Mouse (Mus musculus) lung, postnatal 4 days (tissue): ENCODE measurements at regions not wholly inside any gene's neighbourhood (a gene's known extent, or its start where the extent isn't known, plus 50 kb on each side); places are given as distances from the start of the nearest gene placed in this dataset.
A peak's percentile ranks its signal among the peaks of the same experiment; 100 is the strongest.
"Not testable (repeated sequence)": the region's sequence is repeated elsewhere in the genome, so short reads cannot be mapped to it uniquely, and the experiment has no call there.

ENCODE experiments used
- DNase-seq, 2 experiments: peaks; one replicate each; pipeline ENCODE4 v3.0.0; 2021

DNA sequence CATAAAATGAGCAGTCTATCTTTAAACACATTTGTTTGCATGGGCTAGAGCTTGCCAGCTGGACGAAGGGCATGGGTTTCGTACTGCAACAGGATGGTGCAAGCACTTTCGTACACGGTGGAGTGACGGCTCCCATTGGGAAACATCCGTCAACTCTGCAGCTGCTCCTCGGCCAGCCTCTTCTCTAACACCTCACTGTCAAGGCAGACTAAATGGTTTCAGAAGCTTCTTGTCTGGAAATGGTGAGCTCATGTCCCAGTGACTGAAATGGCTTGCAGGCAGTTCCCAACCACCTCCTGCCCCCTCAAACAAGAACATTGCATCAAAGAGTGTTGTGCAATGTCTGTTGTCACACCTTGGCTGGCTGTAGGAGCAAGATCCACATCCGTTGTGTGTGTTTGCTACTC is 163.4 kb downstream of the Trib2 start:
- peak; percentile 69 to 89 for DNase-seq

GRCm38 (mm10) chr12:15651293-15651692 is 165.4 kb downstream of the Trib2 start:
- DNase-seq, result no peak

GRCm38 (mm10) chr12:15649906-15650305 is 166.8 kb downstream of the Trib2 start:
- DNase-seq, result no peak

DNA sequence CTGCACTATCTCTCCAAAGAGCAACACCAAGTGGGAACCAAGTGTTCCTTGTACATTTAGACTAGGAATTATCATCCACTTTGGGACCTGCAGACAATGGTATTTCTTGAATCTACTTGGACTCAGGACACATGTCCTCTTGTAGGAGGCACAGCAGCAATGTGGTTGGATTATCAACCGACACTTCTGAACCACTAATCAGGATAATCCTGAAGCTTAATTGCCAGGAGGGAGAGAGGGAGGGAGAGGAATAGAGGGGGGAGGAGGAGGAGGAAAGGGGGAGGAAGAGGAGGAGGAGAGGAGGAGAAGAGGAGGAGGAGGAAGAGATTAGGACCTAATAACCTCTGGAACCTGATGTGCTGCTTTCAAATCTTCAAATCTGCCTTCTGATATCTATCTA is 167.5 kb downstream of the Trib2 start:
- no peak for DNase-seq

- no peak for DNase-seq
These were observed 172.5 kb downstream of the Trib2 start for GRCm38 (mm10) chr12:15644074-15644672.

DNA sequence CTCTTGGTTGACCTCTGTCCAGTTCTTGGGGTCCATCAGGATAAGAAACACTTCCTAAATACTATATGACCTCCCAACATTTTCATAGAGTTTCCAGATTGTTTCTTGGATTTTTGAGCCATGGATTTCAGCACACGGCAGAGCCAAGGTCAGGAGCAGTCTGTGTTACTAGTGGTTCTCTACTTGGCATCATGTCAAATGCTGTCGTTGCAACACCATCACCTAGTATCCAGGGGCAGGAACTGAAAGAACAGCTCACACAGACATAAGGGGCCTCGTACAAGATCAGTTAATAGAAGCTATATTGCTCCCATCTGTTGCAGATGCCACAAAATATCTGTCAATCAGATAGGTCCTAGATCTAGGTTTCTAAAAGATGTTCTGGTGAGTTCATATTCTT is 173.1 kb downstream of the Trib2 start:
- DNase-seq, result no peak

- no peak for DNase-seq
These were observed 176.4 kb downstream of the Trib2 start for GRCm38 (mm10) chr12:15640320-15640719.

DNA sequence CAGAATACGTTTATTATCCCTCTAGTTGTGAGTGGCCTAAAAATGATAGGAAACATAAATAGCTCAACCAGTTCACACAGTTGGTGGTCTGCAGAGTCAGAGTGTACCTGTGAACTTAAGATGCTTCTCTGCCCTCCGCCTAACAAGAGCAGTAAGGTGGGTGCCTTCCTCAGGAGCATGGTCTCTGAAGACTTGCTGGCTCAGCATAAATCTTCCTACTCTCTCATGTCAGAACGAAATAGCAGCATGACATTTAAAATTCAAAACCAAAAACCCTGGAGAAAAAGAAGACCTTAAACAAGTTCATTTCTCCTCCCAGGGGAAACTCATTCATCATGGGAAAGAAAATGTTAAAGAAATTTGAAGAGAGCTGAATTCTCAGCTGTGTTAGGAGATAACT is 186.8 kb downstream of the Trib2 start:
- no peak for DNase-seq

DNA sequence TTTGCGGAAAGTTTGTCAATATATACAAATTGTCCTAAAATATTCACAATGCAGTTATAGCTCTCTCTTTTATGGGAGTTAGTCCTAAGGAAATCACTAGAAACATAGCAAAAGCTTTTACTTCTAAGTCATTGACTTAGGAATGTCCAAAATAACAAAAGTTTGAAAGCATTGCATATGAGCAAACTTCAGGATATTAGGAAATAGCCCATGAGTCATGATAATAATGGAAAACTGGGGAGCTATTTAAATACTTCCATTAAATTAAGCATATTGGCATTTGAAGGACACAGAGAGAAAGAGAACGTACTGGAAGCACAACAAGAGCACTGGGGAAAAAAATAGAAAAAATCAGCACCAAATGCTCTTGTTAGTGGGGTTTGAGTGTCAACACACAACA is 197.2 kb downstream of the Trib2 start:
- no peak for DNase-seq

DNA sequence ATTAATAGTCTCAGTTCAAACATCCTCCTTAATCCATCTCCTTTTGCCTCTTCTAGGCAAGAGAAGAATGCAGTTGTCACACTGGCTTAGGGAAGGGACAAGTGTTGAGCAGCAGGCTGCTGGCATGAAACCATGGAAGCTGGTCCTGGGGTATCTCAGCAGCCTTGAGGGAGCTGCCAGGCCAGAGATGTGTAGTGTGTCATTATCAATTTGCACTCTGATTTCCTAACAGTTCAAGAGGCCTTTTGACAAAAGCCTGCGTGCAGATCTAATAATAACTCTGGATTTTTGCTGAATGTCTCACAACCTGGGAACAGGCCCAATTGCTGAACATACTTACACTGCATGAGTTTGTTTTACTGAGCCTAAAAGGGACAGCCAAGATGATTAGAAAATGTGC is 199.4 kb downstream of the Trib2 start:
- DNase-seq, result peak; percentile 19 to 45

DNA sequence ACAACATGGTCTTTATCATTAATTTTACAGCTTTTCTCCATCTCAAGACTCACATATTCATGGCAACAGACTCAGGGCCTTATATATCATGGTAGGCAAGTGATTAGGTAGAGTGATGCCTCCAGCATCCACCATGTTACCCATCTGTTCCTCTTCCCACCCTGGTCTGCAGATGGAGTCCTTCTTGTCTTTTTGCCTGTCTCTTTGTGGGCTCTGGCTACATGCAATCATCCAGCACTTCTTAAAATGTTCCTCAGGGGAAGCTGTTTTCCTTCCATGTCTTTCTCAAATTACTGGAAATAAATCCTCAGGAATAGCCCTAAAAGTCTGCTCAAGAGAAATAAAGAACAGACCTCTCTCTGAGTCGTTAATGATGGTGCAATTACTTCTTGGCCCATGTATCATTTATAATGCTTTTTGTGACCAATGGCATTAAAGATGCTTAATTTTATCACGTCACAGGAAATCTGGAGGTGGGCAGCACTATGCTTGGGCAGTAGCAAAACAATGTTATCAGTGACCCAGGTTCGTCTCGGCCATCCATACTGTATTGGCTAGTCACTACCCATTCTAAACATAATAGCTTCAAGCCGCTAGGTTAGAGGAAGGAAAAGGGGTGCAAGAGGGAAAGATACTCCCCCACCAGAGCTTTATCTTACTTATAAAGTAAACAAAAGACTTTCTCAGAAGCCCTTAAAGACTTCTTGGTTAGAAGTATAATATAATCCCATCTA is 204.7 kb downstream of the Trib2 start:
- no peak for DNase-seq

DNA sequence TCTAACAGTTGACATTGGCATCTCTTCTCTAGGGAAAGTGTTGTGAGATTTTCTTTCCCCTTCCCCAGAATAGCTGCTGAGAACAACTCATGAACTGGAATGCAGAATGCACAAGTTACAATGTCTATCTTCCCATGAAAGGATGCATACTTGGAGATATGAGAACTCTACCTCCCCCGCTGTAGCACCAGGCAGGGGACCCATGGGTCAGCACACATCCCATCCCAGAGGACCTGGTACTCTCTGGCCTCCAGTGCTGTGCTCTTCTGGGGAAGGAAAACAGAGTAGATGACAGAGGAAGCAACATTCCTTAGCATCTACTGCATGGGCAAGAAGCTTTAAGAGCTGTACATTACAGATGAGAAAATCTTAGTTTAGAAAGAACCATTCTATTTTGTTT is 209.6 kb downstream of the Trib2 start:
- DNase-seq, result no peak

GRCm38 (mm10) chr12:15606095-15606494 is 210.6 kb downstream of the Trib2 start:
- peak in 1 of 2 experiments; percentile 19 for DNase-seq

DNA sequence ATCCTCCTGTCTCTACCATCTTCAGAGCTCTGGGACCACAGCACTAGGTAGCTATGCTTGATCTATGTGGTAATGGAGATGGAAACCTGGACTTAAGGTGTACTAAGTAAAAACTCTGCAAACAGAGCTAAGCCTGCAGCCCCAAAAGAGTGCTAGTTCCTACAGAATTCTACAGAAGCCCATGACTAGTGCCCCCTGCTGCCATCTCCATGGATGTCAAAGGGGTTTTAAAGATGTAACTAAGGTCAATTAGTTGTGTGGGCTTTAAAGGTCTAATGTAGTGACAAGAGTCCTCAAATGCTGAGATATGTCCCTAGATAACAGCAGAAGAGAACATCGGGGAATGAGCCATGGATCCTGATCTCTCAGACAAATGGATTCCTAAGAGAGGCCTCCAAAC is 212.1 kb downstream of the Trib2 start:
- no peak for DNase-seq

GRCm38 (mm10) chr12:15603885-15604284 is 212.8 kb downstream of the Trib2 start:
- no peak for DNase-seq

- DNase-seq, result no peak
These were observed 213.4 kb downstream of the Trib2 start for GRCm38 (mm10) chr12:15603319-15603718.

- no peak for DNase-seq
These were observed 222.0 kb downstream of the Trib2 start for GRCm38 (mm10) chr12:15594704-15595103.

GRCm38 (mm10) chr12:15587864-15588263 is 228.9 kb downstream of the Trib2 start:
- DNase-seq, result not testable (repeated sequence)

DNA sequence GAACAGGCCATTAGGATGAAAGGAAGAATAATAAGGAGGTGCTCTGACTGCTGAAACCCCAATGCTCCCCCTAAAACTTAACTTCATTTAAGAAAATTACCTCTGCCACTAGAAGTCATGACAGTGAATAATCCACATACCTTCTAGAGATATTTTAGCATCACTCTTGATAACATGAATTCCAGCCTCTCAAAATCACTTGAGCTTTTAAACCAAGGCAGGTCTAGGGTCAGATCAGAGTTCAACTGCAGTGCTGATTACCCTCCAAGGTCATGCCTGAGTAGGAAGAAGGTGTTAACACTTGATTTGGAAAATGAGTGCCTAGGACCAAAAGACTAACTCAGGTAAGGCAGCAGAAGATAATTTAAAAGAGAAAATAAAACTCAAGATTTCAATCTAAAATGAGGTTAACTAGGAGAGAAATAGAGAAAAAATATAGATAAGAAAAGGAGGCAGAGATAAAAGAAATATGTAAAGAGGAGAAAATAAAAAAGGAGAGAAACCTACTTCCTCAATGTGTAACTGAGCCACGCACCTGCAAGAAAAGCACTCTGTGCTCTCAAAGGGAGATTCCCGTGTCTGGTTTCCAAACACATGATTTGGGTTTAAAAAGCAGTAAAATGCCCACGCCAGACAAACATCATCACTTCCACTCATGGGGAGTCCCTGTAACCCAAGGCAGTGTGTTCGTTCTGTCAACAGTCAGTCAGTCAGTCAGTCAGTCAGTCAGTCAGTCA is 229.8 kb downstream of the Trib2 start:
- DNase-seq, result no peak

DNA sequence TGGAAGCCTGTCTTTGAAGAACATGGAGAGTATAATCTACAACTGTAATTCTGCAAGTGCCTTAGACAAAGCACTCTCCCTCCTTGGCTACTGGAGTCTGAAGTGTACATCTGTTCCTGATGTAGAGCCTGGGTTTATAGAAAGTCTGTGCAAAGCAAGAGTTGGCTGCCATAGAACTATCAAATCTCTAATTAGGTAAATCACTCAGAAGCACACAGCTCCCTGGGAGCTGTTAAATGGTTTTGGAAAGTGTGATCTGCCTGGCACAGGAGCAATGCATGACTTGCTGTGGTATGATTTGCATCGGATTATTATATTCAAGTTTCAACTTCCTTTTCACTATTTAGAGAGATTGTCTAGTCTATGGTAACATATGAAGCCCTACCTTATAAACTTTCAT is 230.9 kb downstream of the Trib2 start:
- DNase-seq, result no peak

DNA sequence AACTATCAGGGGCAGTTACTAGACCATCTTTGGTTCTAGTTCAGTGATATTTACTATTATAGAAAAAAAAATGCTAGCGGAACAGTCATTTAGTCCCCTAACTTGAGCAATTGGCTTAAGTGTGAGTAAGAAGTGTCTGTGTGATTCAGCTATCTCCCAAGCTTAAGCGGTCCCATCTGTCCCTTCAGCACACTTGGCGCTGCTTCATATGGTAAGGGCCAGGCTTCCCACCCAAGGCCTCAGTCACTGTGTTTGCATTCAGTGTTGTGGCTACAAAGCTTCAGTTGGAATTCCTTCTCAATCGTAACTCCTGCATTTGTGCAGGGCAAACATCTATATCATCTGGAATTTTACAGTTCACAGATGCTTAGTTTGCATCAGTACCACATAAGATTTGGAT is 232.0 kb downstream of the Trib2 start:
- no peak for DNase-seq

GRCm38 (mm10) chr12:15566785-15567109 is 250.0 kb downstream of the Trib2 start:
- DNase-seq, result no peak

DNA sequence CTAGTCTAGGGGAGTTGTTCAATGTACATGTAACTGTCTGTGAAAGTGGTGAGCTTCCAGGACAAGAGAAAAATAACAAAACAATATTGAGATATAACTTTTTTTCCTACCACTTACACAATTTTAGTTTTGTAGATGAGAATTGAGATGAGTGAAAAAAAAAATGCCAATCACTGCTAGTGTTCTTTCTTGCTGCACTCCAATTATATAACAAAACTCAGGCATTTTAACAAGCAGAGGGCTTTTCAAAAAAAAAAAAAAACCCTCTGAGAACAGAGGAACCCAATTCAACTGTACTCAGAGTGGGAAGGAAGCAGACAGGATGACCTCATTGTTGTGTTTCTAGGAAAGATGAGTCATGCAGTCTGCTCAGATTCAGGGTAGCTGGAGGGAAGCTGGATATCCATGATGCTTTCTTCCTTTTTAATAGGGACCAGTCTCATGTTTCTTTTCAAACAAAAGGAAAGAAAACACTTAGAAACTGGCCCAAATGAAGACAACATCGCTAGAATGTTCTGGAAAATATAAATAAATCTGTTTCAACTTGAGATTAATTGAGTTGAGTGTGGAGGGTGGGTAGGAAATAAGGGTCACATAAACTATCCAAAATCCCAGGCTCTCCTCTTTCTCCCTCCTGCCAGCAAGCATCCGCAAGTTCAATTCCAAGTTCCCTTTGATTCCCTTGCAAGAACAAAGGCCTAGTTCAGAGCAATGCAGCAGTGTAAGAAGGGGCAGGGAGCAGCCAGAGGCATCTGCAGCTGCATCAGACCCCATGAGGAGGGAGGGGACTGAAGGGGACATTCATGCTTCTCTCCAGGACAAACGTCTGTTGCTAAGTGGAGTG is 250.6 kb downstream of the Trib2 start:
- DNase-seq, result peak in 1 of 2 experiments; percentile 5
